Mouse (Mus musculus) ovary, adult 18-20 months (tissue): Measurements from ENCODE around the gene Nudt4.

Experiments
- DNase-seq: peaks from one replicate; pipeline ENCODE4 v3.0.0; 2022; ENCODE audit warnings: low spot score, mixed read lengths

The Nudt4 gene

GRCm38 (mm10) chr10:95501033-95501432 is 62.9 kb downstream of the Nudt4 start:
- DNase-seq: no peak
